Mouse (Mus musculus) c-Kit-positive CD71-negative TER-119-negative erythroid progenitor cells, embryonic 14.5 days (primary cell): Measurements from ENCODE around the gene Foxn3.

Experiments used
- DNase-seq: peaks from one replicate; pipeline ENCODE4 v3.0.0-alpha.2; 2013; ENCODE audit warnings: low read depth

Foxn3 gene

DNA sequence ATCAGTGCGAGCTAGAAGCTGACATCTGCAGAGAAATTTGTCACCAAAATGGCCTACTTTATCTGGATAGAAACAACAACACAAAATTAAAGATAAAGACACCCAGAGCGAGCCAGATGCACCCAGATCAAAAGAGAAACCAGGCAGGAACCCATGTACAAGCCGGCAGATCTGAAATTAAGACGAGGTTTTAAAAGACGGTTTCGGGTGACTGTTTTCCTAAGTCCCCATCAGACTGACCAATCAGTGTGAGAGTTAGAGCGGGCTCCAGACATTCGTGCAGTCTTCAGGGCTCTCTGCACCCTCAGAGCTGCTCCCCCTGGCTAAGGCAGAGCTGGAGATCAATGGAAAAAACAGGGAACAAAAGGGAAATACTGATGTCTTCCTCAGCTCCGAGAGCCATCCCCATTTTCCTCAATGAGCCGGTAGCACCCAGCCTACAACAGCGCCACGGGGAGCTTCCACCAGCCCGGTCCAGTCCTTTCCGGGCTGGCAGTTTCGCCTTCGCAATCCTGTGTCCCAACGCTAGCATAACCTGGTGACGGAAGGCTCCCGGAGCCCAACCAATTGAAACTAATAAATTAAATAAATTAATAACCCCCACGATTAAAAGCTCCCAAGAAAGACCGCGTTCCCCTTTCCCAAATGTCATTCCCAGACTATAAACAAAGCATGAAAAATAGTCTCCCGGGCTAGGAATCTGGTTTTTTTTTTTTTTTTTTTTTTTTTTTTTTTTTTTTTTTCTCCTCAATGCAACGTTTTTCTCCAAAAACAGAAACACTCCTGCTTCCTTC lies 1.1 kb downstream of the Foxn3 start:
- no peak for DNase-seq

DNA sequence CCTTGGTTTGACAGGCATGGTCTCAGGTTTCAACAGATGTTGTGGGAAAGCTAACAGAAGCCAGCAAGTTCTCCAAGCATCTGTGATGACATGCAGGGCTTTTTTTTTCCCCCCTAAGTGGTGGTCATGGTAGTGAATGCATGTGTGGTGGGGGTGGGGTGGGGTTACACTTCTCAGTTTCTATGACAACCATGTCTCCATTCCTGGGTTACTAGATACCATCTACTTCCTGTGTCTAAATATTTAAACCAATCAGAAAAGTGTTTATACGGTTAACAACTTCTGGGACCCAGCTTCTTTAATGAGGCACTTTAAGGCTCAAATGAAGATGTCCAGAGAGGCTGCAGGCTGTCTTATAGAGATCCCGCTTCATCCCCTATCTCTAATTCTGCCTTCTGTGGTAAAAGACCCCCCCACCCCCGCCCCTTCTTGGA lies 2.0 kb downstream of the Foxn3 start:
- DNase-seq: no peak

DNA sequence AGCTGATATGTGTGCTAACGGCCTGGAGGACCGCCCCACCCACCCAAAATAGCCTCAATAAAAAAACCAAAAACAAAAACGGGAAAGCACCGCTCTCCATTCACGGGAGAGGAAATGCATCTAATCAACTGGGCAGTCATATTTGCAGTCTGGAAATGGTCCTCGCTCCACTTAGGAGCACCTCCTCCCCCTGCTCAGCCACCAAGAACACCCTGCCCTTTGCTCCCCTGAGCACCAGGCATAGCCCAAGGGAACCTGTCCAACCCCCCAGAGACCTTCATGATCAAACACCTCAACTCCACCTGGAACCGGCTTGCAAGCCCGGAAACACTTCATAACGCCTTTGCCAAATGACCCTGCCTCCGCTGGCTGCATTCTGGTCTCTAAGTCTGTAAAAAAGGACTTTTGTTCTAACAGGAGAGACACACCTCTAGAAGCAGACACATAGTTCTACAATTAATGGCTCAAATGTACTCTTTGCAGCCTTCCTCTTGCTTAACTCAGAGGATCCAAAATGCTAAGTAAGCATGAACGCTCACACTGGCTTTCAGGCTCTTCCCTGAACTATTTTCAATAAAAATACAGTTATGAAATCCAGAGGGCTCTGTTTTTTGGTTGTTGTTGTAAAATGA lies 2.6 kb downstream of the Foxn3 start:
- no peak for DNase-seq

DNA sequence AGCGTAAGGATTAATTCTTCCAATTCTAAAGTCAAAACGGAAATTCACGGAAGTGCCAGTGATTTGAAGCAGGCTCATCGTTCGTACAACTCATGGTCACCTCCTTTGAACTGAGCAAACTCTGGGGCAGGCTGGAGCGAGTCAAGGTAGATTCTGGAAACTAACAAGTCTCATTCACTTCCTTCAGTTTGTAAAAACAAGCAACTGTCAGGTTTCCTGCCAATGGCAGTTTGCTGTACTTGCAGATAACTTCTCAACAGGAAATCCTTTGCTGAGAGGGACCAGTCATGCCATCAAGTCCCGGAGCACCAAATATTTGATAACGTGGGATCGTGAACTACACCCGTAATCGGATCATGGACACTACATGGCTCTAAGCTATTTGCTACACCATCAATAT lies 3.9 kb downstream of the Foxn3 start:
- DNase-seq: no peak

DNA sequence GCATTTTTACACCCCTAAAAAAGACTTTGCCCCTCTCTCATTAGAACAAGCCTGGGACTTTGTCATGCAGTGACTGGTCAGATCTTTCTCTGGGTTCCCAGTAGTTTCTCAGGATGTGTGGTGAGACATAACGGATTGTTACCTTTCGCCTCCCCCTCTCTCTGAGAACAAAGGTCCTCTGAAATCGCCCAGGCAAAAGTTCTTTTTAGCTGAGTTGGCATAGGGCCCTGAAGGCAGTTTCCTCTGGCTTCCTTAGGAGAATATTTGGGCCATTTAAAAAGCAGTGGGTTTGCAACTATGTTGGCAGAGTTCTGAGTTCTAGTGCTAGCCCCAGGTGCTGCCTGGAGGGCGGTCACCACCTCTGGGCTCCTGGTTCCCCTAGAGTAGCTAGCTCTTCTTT lies 4.9 kb downstream of the Foxn3 start:
- no peak for DNase-seq

DNA sequence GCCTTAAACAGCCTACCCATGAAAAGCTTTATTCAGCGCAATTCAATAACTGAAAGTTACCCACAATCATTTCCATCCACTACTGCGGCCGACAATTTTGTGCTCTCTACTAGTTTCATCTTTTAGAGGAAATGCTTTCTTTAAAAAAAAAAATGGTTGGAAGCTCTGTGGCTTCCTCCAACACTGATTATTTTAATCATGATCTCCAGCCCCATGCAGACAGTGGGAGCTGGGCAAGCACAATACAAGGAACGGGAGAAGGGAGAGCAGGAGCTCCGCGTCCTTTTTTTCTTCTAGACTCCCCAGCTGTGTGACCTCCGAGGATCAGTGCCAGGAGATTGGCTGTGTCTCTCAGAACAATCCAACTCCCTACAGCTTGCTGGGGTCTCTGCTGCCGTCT lies 5.9 kb downstream of the Foxn3 start:
- DNase-seq: no peak

DNA sequence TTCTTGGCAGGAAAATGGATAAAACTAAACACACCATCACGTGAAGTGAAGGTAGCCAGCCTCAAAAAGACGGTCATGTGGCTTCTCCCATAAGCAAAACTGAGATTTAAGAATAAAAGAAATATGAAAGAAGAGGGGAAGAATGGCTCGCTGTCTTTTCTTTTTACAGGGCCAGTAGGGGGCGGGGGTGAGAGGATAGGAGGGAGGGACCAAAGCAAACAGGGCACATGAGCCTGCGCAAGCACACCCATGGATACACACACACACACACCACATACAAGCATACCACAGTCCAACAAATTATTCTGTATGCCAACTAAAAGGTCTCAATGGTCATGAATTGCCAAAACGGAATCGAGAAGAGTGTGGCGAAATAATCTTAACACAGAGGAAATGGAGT lies 12.8 kb downstream of the Foxn3 start:
- DNase-seq: no peak

DNA sequence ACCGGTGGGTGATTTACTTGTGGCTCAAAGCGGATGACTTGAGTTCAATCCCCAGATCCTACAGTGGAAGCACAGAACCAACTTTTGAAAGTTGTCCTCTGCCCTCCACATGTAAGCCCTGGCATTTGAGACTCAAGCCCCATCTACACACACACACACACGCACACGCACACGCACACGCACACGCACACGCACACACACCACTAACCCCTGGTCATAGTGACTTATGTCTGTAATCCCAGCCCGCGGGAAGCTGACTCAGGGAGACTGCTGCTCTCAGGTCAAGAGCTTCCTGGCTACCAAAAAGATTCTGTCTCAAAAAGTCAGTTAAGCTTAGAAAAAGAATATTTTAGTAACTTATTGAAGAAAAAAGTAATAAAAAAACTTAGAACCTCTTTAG lies 13.6 kb downstream of the Foxn3 start:
- DNase-seq: no peak

DNA sequence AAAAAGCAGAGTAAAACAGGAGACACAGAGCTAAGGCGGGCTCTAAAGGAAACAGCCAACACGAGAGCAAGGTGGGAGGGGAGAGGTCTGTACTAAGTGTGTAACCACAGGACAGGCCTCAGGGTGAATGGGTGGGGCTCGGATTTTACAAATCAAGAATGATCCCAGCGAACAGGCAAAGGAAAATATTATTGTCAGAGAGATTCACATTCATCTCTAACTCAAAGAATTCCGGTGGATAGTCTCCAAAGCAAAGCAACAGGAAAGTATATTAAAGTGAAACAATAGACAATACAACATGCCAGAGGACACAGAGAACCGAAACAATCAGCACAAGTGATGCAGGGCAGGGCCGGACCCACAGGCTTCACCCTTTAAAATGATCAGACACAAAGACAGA lies 15.0 kb downstream of the Foxn3 start:
- DNase-seq: no peak

DNA sequence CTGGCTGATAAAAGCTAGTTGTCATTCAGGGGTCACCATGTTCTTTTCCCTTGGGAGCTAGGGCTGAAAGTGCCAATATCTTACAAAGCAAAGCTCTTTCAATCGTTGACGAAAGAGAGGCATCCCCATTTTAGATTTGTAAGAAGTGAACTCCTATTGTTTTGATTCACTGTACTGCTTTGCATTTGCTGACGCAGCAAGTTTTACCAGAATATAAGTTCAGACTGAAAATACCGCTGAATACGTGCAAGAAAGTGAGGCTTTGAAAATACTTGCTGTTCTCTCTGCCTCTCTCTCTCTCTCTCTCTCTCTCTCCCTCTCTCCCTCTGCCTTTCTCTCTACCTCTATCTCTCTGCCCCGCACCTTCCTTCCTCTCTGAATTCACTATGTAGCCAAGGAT lies 16.1 kb downstream of the Foxn3 start:
- no peak for DNase-seq

DNA sequence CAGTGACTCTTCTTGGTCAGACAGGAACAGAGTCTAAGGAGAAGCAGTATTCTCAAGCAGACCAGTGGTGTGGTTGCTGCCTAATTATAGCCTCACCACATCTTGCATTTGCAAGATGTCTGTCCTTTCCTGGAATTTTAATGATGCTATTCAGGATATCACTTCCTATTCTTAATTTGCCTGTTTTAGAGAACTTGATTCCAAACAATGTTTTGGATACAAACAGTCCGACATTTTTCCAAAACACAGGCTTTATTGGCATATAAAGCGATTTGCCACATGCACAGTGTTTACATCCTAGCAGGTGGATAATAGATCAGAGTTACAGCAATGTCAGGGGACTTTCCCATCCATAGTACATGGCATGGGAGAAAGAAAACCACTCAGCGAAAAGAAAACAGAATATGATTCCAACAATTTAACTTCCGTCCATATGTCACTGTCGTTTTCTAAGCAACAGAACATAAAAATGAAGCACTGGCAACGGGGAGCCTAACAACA lies 18.1 kb downstream of the Foxn3 start:
- DNase-seq: no peak

DNA sequence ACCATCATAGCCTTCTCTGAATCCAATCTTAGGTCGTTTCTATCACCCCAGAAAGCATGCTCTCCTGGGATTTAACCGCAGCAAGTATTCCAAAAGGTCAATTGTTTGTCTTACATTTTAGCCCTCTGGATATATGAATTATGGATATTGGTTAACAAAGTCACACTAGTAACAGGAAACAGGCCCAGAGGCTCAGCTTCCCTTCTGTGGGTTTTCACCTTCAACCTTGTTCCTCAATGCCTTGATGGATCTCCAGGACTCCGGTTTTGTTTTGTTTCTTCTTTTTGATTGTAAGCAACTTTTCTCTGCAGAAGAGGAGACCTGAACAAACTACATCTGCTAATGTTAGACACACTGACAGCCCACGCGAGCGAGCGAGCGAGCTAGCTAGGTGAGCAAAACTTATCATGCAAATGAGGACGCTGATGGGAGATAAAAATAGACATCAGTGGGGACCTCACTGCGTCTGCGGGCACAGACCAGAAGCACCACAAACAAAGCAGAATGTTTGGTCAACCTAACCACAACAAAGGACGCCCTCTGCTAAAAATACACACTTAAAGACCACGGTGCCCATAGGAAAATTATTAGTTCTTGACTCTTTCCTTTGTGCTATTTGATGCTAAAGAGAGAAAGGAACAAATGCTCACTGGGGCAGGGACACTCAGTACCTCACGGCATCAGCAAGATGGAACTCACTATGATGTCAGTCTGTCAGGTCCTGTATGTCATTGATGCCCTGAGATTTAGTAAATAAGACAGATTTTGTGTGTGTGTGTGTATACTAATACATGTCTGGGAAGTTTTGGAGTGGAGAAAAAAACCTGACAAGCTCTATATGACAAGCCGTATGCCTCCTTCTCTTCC lies 18.9 kb downstream of the Foxn3 start:
- no peak for DNase-seq

DNA sequence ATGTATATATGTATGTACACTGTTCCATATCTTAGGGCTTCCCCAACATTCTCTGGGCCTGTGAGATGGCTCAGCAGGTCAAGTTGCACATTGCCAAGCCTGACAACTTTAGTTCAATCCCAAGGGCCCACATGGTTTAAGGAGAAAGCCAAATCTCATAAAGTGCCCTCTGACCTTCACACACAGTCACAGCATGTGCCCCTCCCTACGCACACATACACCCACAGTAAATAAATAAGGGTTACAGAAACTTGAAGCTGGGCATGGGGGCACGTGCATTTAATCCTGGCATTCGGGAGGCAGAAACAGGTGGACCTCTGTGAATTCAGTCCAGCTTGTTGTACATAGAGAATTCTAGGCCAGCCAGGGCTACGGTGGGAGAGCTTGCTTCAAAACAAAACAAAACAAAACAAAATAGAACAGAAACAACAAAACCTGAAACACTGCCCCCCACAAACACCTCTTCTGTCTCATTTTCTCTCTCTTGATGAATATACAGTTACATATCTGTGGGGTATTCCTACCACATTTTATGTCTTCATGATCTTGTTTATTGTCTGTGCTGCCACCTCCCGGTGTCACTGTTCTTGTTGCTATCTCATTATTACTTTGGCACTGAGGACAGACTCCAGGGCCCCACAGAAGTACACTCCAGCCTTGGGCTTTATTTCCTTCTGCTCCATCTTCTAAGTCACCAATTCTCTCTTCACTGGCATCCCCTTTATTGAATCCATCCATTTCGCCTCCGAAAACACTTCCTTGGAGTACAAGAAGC lies 19.8 kb downstream of the Foxn3 start:
- DNase-seq: no peak

DNA sequence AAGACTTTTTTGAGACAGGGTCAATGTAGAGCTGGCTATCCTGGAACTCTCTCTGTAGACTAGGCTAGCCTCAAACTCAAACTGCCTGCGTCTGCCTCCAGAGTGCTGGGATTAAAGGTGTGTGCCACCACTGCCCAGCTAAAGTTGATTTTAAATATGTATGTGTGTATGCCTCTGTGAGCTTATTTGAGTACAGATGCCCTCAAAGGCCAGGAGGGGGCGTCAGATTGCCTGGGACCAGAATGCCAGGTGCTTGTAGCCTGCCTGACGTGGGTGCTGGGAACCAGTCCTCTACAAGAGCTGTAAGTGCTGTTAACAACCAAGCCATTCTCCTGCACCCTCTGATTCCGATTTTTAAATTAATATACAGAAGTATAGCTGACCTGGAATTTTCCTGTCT lies 23.2 kb downstream of the Foxn3 start:
- no peak for DNase-seq

DNA sequence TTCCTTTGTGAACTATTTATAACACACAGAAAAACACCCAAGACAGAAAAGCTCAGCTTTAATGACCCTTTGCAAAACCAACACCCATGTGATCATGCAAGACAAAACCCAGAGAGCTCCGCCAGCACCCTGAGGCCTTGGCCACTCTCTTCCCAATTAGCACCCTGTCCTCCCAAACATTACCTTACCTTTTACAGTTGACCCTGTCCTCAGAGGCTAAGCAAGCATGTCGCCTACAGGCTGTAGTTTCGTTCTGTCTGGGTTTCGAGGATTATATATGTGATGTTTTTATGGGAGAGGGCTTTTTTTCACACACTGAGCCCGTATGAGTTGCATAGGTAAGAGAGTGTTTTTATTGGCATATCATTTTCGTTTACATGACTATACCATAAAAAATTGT lies 26.1 kb downstream of the Foxn3 start:
- DNase-seq: no peak

DNA sequence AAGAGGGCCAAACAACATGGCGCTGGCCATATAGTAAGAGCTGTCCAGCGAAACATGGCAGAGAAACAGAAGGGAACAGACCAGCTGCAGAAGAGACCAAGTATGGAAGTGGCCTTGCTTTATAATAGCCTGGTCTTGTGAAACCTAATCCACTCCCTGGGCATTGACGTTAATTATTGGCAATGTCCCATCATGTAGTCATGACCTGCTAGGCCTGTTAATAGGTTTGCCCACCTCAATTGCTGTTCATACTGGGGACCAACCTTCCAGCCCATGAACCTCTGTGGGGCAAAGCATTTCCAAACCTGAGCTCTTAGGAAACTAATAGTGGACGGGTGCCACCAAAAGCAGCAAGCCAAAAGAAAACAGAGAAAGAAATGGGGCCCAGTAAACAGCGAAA lies 27.0 kb downstream of the Foxn3 start:
- no peak for DNase-seq

DNA sequence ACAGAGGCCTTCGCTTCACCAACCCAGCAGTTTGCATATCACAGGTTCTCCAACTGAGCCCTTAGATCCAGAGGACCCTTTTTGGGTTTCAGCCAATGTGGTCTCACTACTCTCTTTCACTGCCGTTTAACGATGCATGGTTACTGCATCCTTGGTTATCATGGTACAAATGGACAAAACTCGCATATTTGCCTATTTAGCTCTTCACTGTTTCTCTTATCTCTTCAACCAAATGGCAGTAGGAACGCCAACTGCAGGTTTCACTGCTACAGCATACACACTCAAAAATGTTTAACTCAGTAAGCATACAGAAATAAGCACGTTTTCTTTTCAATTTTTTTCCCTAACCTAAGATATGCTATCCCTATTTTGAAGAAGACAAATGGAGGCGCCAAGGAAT lies 31.0 kb downstream of the Foxn3 start:
- no peak for DNase-seq

DNA sequence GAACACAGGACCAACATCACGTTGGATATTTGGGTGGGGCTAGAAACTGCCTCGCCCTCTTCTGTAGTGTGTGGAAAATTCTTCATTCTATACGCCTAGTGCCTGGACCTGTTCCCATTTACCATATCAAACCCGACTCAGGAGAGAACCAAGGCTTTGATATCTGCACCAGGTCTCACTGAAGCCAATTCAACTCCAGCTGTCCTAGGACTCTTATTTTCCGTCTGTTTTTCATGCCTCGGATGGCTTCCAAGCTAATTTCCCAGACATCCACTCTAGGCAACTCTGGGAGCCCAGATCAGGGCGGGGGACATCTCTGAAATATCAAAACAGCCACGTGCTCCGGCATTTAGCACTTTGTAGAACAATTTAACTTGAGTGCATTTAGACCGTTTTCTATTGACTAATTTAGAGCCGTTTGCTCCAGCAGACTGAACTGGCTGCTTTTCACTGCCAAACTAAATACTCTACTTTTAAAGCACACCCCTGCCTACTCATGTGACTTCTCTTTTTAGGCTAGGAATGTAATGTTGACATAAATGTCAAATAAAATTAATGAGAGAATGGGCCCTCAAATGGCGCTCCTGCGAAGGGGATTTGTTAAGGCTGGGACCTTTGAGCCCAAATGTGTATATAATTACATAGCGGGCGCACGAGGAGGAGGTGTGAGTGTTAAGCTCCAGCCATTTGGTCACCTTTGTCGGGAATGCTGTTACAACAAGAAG lies 33.5 kb downstream of the Foxn3 start:
- DNase-seq: no peak

DNA sequence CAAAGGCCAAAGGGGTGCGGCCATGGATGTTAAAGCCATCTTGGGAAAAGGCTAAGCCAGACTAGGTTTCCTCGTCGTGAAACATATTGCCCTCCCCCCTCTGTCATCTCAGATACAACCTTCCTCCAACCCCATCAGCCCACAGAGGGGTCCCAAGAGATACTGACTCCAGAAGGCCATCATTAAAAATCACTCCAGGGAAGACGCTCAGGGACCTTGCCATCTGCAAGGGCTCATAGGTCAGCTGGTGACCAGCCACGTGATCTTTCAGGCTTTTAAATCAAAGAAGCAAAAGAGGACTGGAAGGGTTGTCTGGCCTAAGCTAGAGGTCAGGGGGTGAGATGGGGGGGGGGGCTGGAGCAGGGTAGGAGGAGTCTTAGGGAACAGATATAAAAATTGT lies 34.4 kb downstream of the Foxn3 start:
- no peak for DNase-seq

DNA sequence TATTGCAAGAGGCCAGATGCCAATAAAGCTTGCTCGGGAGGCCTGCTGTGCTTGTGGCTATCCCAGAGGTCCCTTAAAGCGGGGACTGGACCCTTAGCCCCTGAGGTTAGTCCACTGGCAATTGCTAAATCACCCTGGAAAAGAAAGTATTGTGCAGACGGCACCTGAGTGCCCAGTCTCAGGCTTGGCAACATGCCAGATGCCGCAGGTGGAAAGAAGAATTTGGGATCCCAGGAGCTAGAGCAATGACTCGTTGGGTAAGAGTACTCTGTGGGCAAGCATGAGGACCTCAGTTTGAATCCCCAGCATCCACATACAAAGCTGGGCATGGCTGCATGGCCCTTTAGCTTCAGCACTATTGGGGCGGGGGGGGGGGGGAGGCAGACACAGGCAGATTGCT lies 35.9 kb downstream of the Foxn3 start:
- DNase-seq: no peak

DNA sequence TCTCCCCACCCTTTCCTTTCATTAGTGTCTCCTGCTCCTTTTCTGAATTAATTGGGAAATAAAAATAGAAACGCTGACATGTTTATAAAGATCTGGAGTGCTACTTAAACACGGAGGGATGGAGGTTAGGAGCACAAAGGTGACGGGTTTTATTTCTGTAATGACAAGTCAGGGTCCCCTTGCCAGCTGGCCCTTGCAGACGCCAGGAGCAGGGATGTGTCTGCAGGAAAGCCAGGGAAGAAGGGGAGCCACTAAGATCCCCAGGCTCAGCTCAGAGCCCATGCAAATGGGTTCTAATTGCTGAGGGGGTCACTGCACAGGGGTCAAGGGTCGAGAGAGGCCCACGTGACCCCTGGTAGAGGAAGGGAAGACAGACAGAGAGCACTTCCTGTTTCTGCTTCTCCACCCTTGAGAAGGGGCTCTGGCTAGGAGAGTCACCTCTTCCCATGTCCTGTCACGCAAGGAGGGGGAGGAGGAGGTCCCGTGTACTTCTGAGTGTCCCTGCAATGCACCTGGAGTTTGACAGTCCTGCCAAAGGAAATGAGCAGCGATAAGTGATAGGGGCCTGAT lies 36.7 kb downstream of the Foxn3 start:
- no peak for DNase-seq
